Mouse (Mus musculus) CD8-positive naive resting alpha-beta T cell, adult 57 days (primary cell): ENCODE measurements around the gene Cfap100. TPM values are rescaled to one million over a fixed set of nuclear protein-coding genes. Genes with fewer than 3 reads are reported as not detected.

Experiments used
- total RNA-seq: library from RNA; stranded (reverse); gene quantifications from one replicate; pipeline ENCODE4 v1.2.4, GENCODE M21; 2023

The Cfap100 gene
- not detected for total RNA-seq

GRCm38 (mm10) chr6:90428380-90428974 lies at the start of gene Cfap100:
TSS of gene Cfap100 (minus strand) at chr6:90428797.

GRCm38 (mm10) chr6:90462181-90462706 lies 33.6 kb upstream of the Cfap100 start, which contains the start of gene Klf15:
TSS of gene Klf15 (plus strand) at chr6:90462576.

GRCm38 (mm10) chr6:90368976-90369724 lies 59.4 kb downstream of the Cfap100 start, which contains the start of gene Zxdc:
TSS of gene Zxdc (plus strand) at chr6:90369492.

Other genes starting within 250 kb of the Cfap100 start
- not detected for gene V1ra8, start 226.0 kb downstream of the Cfap100 start, total RNA-seq
- not detected for gene Vmn1r53, start 204.4 kb downstream of the Cfap100 start, total RNA-seq
- not detected for gene Vmn1r54, start 182.5 kb downstream of the Cfap100 start, total RNA-seq
- not detected for gene BC048671, start 127.6 kb downstream of the Cfap100 start, total RNA-seq
- not detected for gene Chst13, start 103.6 kb downstream of the Cfap100 start, total RNA-seq
- gene Uroc1, start 95.5 kb downstream of the Cfap100 start, total RNA-seq = not detected
- 32.3 TPM for gene Zxdc, start 59.3 kb downstream of the Cfap100 start, total RNA-seq
- not detected for gene Klf15, start 33.8 kb upstream of the Cfap100 start, total RNA-seq
- not detected for gene Aldh1l1, start 57.6 kb upstream of the Cfap100 start, total RNA-seq
- 13.3 TPM for gene Slc41a3, start 175.9 kb upstream of the Cfap100 start, total RNA-seq